Mouse (Mus musculus): ENCODE results near the gene Dusp7. TPM values are rescaled to one million over a fixed set of nuclear protein-coding genes. Genes with fewer than 3 reads are reported as not detected.

Dusp7 gene
- polyA plus RNA-seq, 1 experiment = 129 TPM

GRCm38 (mm10) chr9:106373973-106374372 lies 5.5 kb downstream of the Dusp7 start:
- Histone ChIP-seq H3K4me3 (ENCODE audit: insufficient read depth, low read length) (no peak overlapping the region), H3K27ac (ENCODE audit: insufficient read depth, low read depth, low read length) (no peak overlapping the region), H3K4me1 (ENCODE audit: control insufficient read depth, insufficient read depth, low read length) (peaks cover 34% of the 10 kb centered on the region)
- TF ChIP-seq POLR2A (IDR thresholded peaks at IDR 0.05; ENCODE audit: borderline replicate concordance, low read depth, low read length) = no peak
- no peak for TF ChIP-seq CTCF (IDR thresholded peaks at IDR 0.05; ENCODE audit: low read depth, low read length)

- no peak for TF ChIP-seq POLR2A (IDR thresholded peaks at IDR 0.05; ENCODE audit: borderline replicate concordance, low read depth, low read length)
- TF ChIP-seq CTCF (IDR thresholded peaks at IDR 0.05; ENCODE audit: low read depth, low read length) = no peak
- H3K4me1 ChIP-seq (ENCODE audit: control insufficient read depth, insufficient read depth, low read length) = peaks cover 29% of the 10 kb centered on the region
- H3K27ac ChIP-seq (ENCODE audit: insufficient read depth, low read depth, low read length) = no peak overlapping the region
- no peak overlapping the region for H3K4me3 ChIP-seq (ENCODE audit: insufficient read depth, low read length)
Observed at GRCm38 (mm10) chr9:106377247-106377646, 8.8 kb downstream of the Dusp7 start.

GRCm38 (mm10) chr9:106378045-106378444 lies 9.6 kb downstream of the Dusp7 start:
- Histone ChIP-seq H3K4me3 (ENCODE audit: insufficient read depth, low read length) (no peak overlapping the region), H3K27ac (ENCODE audit: insufficient read depth, low read depth, low read length) (no peak overlapping the region), H3K4me1 (ENCODE audit: control insufficient read depth, insufficient read depth, low read length) (peaks cover 21% of the 10 kb centered on the region)
- TF ChIP-seq CTCF (IDR thresholded peaks at IDR 0.05; ENCODE audit: low read depth, low read length) (no peak), POLR2A (IDR thresholded peaks at IDR 0.05; ENCODE audit: borderline replicate concordance, low read depth, low read length) (no peak)

GRCm38 (mm10) chr9:106378753-106379152 lies 10.3 kb downstream of the Dusp7 start:
- H3K4me1 ChIP-seq (ENCODE audit: control insufficient read depth, insufficient read depth, low read length) = peaks cover 21% of the 10 kb centered on the region
- TF ChIP-seq CTCF (IDR thresholded peaks at IDR 0.05; ENCODE audit: low read depth, low read length) (no peak), POLR2A (IDR thresholded peaks at IDR 0.05; ENCODE audit: borderline replicate concordance, low read depth, low read length) (no peak)
- no peak overlapping the region for H3K27ac ChIP-seq (ENCODE audit: insufficient read depth, low read depth, low read length)
- H3K4me3 ChIP-seq (ENCODE audit: insufficient read depth, low read length) = no peak overlapping the region

- Histone ChIP-seq H3K4me1 (ENCODE audit: control insufficient read depth, insufficient read depth, low read length) (peaks cover 17% of the 10 kb centered on the region), H3K4me3 (ENCODE audit: insufficient read depth, low read length) (no peak overlapping the region), H3K27ac (ENCODE audit: insufficient read depth, low read depth, low read length) (peak overlapping the region; percentile 72)
- TF ChIP-seq POLR2A (IDR thresholded peaks at IDR 0.05; ENCODE audit: borderline replicate concordance, low read depth, low read length) (no peak), CTCF (IDR thresholded peaks at IDR 0.05; ENCODE audit: low read depth, low read length) (no peak)
Observed at GRCm38 (mm10) chr9:106386181-106386864, 17.9 kb downstream of the Dusp7 start.

- Histone ChIP-seq H3K4me3 (ENCODE audit: insufficient read depth, low read length) (no peak overlapping the region), H3K4me1 (ENCODE audit: control insufficient read depth, insufficient read depth, low read length) (peaks cover 6% of the 10 kb centered on the region), H3K27ac (ENCODE audit: insufficient read depth, low read depth, low read length) (no peak overlapping the region)
- TF ChIP-seq CTCF (IDR thresholded peaks at IDR 0.05; ENCODE audit: low read depth, low read length) (no peak), POLR2A (IDR thresholded peaks at IDR 0.05; ENCODE audit: borderline replicate concordance, low read depth, low read length) (no peak)
Observed at GRCm38 (mm10) chr9:106392828-106393527, 24.5 kb downstream of the Dusp7 start.

GRCm38 (mm10) chr9:106393548-106393947 lies 25.1 kb downstream of the Dusp7 start:
- H3K4me1 ChIP-seq (ENCODE audit: control insufficient read depth, insufficient read depth, low read length) = peaks cover 6% of the 10 kb centered on the region
- TF ChIP-seq CTCF (IDR thresholded peaks at IDR 0.05; ENCODE audit: low read depth, low read length) (no peak), POLR2A (IDR thresholded peaks at IDR 0.05; ENCODE audit: borderline replicate concordance, low read depth, low read length) (no peak)

GRCm38 (mm10) chr9:106394649-106395602 lies 26.5 kb downstream of the Dusp7 start:
- no peak overlapping the region for H3K4me3 ChIP-seq (ENCODE audit: insufficient read depth, low read length)
- no peak overlapping the region for H3K27ac ChIP-seq (ENCODE audit: insufficient read depth, low read depth, low read length)
- TF ChIP-seq CTCF (IDR thresholded peaks at IDR 0.05; ENCODE audit: low read depth, low read length) (no peak), POLR2A (IDR thresholded peaks at IDR 0.05; ENCODE audit: borderline replicate concordance, low read depth, low read length) (no peak)
- H3K4me1 ChIP-seq (ENCODE audit: control insufficient read depth, insufficient read depth, low read length) = peaks cover 6% of the 10 kb centered on the region

More at GRCm38 (mm10) chr9:106393548-106393947, 25.1 kb downstream of the Dusp7 start:
- no peak overlapping the region for H3K27ac ChIP-seq (ENCODE audit: insufficient read depth, low read depth, low read length)
- no peak overlapping the region for H3K4me3 ChIP-seq (ENCODE audit: insufficient read depth, low read length)

- peaks cover 6% of the 10 kb centered on the region for H3K4me1 ChIP-seq (ENCODE audit: control insufficient read depth, insufficient read depth, low read length)
- no peak overlapping the region for H3K4me3 ChIP-seq (ENCODE audit: insufficient read depth, low read length)
- TF ChIP-seq CTCF (IDR thresholded peaks at IDR 0.05; ENCODE audit: low read depth, low read length) (no peak), POLR2A (IDR thresholded peaks at IDR 0.05; ENCODE audit: borderline replicate concordance, low read depth, low read length) (no peak)
- no peak overlapping the region for H3K27ac ChIP-seq (ENCODE audit: insufficient read depth, low read depth, low read length)
Observed at GRCm38 (mm10) chr9:106397733-106398132, 29.3 kb downstream of the Dusp7 start.
